Mouse (Mus musculus): ENCODE data around the gene Klhdc10. TPM values are rescaled to one million over a fixed set of nuclear protein-coding genes. Genes with fewer than 3 reads are reported as not detected.

Klhdc10 gene
- polyA plus RNA-seq, 1 experiment from 2014 or later, result 19.0 TPM

DNA sequence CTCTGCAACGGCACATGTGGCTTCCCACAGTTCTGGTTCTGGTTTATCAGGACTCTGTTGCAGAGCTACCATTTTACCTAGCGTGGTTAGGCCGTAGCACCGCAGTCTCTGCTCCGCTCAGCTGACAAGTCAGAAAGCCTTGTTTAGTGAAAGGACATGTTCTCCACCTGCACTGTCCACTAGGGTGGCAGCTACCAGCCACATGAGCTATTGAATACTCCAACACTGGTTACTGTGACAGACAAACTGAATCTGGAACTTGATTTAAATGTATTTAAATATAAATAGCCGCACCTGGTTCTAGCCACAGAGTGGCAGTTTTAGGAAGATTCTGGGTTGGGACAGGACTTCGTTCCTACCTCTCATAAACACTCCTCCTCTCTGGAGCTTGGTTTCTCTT, 55.3 kb downstream of the Klhdc10 start:
- Histone ChIP-seq H3K4me3 (no peak overlapping the region), H3K27me3 (replicated peaks) (no peaks in the 10 kb centered on the region; the same call in 1 of the 2 replicates), H3K4me1 (peaks cover 37% of the 10 kb centered on the region), H3K9ac (no peak overlapping the region), H3K36me3 (peaks cover 41% of the 10 kb centered on the region), H3K27ac (replicated peaks) (no peak overlapping the region), H3K4me2 (no peak overlapping the region), H3K9me3 (no peaks in the 10 kb centered on the region)
- 90% methylated on average over 7 of the region's 7 CpGs for WGBS
- ATAC-seq (ENCODE audit: extremely low read depth, insufficient number of reproducible peaks, low FRiP score, low TSS enrichment), result no peak

DNA sequence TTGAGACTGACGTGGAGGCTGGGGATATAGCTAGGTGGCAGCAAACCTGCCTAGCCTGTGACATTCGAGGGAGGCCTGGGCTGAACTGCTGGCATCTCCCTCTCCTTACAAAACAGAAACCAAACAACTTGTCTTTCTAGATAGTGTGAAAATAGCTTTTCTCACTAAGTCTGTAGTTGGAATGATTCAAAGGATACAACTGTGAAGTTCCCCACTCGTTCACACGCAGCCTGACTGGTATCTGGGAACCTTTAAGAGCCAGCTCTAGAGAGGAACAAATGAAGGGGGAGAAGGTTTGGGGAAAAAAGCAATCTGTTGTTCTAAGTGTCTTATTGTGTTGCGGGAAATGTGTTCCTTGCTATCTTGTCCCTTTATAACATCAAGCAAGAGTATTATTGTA, 57.0 kb downstream of the Klhdc10 start:
- no peak overlapping the region for H3K9ac ChIP-seq
- no peak for ATAC-seq (ENCODE audit: extremely low read depth, insufficient number of reproducible peaks, low FRiP score, low TSS enrichment)
- H3K4me2 ChIP-seq, result no peak overlapping the region; the same call in 1 of the 2 replicates
- H3K27ac ChIP-seq (replicated peaks), result peak overlapping the region; percentile 92
- 72% methylated on average over 5 of the region's 5 CpGs for WGBS
- peaks cover 25% of the 10 kb centered on the region for H3K36me3 ChIP-seq
- no peaks in the 10 kb centered on the region for H3K9me3 ChIP-seq
- peaks cover 53% of the 10 kb centered on the region for H3K4me1 ChIP-seq
- no peaks in the 10 kb centered on the region; the same call in 1 of the 2 replicates for H3K27me3 ChIP-seq (replicated peaks)
- no peak overlapping the region for H3K4me3 ChIP-seq

DNA sequence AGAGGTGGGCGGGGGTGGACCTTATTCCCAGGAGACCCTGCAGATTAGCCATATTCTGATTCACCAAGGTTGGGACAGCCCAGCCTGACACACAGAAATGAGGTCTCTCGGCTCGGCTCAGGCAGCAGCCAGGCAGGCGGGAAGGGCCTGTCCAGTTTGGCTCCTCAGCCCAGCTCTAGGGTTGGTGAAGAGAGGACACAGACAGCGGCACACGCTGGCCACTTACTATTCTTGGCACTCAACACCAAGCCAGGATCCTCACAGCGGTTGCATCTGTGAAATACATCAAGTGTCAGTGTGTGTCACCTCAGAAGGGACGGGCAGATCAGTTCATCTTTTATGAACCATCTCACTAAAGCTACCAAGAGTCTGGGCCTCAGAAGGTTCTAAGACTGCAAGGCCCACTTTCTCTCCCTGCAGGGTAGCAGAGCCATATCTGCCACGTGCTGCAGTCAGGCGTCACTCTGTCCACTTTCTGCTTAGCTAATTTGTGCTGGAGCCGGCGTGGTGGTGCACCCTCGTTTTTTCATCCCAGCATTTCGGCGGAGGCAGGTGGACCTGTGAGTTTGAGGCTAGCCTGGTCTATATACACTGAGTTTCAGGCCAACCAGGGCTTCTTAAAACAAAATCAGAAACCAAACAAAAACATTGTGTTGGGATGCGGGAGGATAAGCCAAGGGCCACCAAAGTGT, 57.5 kb downstream of the Klhdc10 start:
- H3K4me1 ChIP-seq, result peaks cover 53% of the 10 kb centered on the region
- ATAC-seq (ENCODE audit: extremely low read depth, insufficient number of reproducible peaks, low FRiP score, low TSS enrichment), result no peak

DNA sequence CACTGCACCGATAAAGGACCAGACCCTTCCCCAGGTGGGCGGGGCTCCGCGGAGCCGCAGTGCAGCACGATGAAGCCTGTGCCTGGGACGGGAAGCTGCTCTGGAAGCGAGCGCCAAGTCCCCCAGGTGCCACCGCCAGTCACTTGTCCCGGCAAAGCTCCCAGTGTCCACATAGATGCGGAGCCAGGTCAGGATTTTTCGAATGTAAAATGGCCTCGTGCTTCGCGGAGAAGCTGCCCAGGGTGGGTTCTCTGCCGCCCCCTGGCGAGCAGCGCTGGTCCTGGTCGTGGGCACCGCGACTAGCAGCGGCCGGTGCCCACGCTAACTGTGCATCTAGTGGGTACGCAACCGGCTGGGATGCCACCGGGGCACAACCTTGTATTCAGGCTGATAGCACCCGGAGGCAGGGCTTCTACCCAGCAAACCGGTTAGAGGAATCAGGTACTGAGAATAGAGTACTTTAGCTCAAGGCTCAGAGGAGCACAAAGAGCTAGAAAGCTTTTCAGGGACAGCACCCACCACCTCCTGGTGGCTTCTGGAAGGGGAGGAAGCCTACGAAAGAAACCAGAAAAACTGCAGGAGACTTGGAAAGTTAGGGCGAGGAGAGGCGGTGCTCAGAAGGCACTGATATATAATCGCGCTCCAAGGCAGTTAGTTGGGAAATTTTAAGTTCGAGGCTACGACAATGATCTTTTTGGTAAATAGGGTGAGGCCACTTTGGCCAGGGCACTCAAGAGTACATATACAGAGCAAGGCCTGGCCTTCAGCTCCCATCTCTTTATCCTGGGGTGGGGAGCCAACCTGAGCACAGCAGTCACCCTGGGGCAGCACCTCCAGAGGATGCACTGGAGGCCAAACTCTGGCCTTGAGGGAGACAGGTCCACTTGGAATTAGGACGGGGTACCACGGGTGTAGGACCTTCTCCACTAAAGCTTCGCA, 58.4 kb downstream of the Klhdc10 start:
- peaks cover 53% of the 10 kb centered on the region for H3K4me1 ChIP-seq
- H3K27me3 ChIP-seq (replicated peaks), result no peaks in the 10 kb centered on the region; the same call in 1 of the 2 replicates
- peak; percentile 16; the same call in 1 of the 2 replicates for ATAC-seq (ENCODE audit: extremely low read depth, insufficient number of reproducible peaks, low FRiP score, low TSS enrichment)
- H3K4me3 ChIP-seq, result peak overlapping the region; percentile 53
- H3K36me3 ChIP-seq, result peaks cover 13% of the 10 kb centered on the region
- peak overlapping the region; percentile 80 for H3K9ac ChIP-seq
- WGBS, result 8% methylated on average over 40 of the region's 40 CpGs
- H3K4me2 ChIP-seq, result peak overlapping the region; percentile 76
- H3K27ac ChIP-seq (replicated peaks), result peak overlapping the region; percentile 92
- H3K9me3 ChIP-seq, result no peaks in the 10 kb centered on the region

More for the DNA sequence above, 57.5 kb downstream of the Klhdc10 start:
- no peaks in the 10 kb centered on the region; the same call in 1 of the 2 replicates for H3K27me3 ChIP-seq (replicated peaks)
- peak overlapping the region; percentile 80 for H3K9ac ChIP-seq
- no peaks in the 10 kb centered on the region for H3K9me3 ChIP-seq
- WGBS, result 46% methylated on average over 16 of the region's 16 CpGs
- peak overlapping the region; percentile 76 for H3K4me2 ChIP-seq
- H3K27ac ChIP-seq (replicated peaks), result peak overlapping the region; percentile 92
- peaks cover 20% of the 10 kb centered on the region for H3K36me3 ChIP-seq
- H3K4me3 ChIP-seq, result peak overlapping the region; percentile 53

DNA sequence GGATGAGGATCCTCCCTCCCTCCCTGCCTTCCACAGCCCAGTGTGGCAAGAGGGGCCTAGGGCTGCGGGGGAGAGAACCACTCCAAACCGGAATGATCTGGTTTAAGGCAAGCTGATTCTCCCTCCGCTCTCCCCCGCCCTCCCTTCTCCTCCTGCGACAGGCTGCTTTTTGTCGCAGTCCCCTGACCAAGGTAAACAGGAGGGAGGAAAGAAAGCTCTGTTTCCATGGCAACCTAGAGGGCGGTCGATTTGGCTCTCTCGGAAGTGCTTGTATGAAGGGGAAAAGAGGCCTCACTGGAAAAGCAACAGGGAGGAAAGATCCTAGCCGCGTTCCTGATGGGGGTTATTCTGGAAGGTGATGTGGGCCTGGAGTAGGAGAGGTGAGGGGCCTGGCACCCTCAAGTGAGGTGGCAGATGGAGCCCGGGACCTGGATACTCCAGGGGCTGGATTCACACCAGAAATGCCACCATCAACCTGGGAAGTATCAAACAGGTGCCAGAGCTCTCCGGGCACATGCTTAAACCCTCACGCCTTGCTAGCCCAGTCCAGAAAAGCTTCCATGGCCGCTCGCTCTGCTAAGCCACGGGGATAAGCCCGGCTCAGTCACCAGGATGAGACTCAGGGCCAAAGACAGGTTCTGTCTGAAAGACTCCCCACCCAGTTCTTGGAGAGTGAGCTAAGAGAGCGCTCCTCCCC, 59.2 kb downstream of the Klhdc10 start:
- 24% methylated on average over 19 of the region's 19 CpGs for WGBS
- Histone ChIP-seq H3K9me3 (no peaks in the 10 kb centered on the region), H3K4me2 (peak overlapping the region; percentile 76), H3K36me3 (peaks cover 5% of the 10 kb centered on the region), H3K27me3 (replicated peaks) (no peaks in the 10 kb centered on the region; the same call in 1 of the 2 replicates), H3K4me3 (no peak overlapping the region), H3K9ac (peak overlapping the region; percentile 80), H3K27ac (replicated peaks) (peak overlapping the region; percentile 92), H3K4me1 (peaks cover 53% of the 10 kb centered on the region)
- peak; percentile 30 for ATAC-seq (ENCODE audit: extremely low read depth, insufficient number of reproducible peaks, low FRiP score, low TSS enrichment)

DNA sequence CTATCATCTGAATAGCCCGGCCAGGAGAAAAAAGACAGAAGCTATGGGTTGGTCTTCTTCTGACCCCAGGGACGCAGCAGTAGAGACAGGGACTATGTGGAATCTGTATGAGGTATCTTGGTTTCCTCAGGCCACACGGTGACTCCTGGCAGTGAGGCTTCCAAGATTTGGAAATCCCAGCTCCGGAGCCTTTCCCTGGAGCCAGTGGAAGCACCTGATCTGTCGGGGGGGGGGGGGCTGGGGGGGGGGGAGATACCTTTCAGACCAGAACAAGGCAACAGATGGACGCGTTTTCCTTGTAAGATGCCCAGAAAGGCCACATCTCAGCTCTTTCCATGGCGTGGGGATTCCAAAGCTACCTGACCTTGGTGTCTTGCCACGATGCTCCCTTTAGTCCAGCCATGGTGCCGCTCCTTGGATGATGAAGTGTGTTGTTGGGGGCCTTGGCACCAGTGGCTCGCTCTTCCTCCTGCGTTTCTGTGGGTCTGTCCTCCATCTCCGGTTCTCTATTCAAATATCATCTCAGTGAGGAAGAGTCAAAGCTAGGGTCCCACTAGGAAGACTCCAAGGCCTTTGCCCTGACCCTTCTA, 60.2 kb downstream of the Klhdc10 start:
- peaks cover 53% of the 10 kb centered on the region for H3K4me1 ChIP-seq
- H3K27me3 ChIP-seq (replicated peaks), result no peaks in the 10 kb centered on the region; the same call in 1 of the 2 replicates
- 79% methylated on average over 12 of the region's 13 CpGs for WGBS
- no peaks in the 10 kb centered on the region for H3K9me3 ChIP-seq
- no peaks in the 10 kb centered on the region for H3K36me3 ChIP-seq
- no peak for ATAC-seq (ENCODE audit: extremely low read depth, insufficient number of reproducible peaks, low FRiP score, low TSS enrichment)
- peak overlapping the region; percentile 80; the same call in 1 of the 2 replicates for H3K9ac ChIP-seq
- no peak overlapping the region for H3K4me2 ChIP-seq
- H3K4me3 ChIP-seq, result no peak overlapping the region
- H3K27ac ChIP-seq (replicated peaks), result peak overlapping the region; percentile 92

DNA sequence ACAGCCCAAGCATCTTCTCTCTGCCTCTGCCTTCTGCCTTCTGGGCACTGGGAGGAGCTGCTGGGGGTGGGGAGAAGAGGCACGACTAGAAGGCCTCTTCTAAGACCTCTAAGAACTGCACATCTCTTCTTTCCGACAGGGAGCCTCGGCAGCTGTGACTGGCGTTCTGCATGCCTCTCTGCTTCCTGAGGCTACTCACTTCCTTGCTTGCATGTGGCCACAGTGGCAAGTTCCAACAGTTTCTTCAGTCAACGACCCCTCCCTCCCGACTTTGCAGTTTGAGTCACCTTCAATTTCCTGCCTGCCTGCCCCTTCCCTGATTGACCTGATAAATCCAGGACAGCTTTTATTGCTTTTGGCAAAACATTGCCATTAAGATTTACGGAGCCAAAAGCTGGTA, 61.2 kb downstream of the Klhdc10 start:
- H3K9me3 ChIP-seq, result no peaks in the 10 kb centered on the region
- H3K27me3 ChIP-seq (replicated peaks), result no peaks in the 10 kb centered on the region; the same call in 1 of the 2 replicates
- no peak overlapping the region for H3K4me2 ChIP-seq
- peak overlapping the region; percentile 22; the same call in 1 of the 2 replicates for H3K27ac ChIP-seq (replicated peaks)
- H3K36me3 ChIP-seq, result no peaks in the 10 kb centered on the region
- ATAC-seq (ENCODE audit: extremely low read depth, insufficient number of reproducible peaks, low FRiP score, low TSS enrichment), result no peak
- no peak overlapping the region for H3K9ac ChIP-seq
- WGBS, result 22% methylated on average over 7 of the region's 7 CpGs
- peaks cover 51% of the 10 kb centered on the region for H3K4me1 ChIP-seq
- no peak overlapping the region for H3K4me3 ChIP-seq

DNA sequence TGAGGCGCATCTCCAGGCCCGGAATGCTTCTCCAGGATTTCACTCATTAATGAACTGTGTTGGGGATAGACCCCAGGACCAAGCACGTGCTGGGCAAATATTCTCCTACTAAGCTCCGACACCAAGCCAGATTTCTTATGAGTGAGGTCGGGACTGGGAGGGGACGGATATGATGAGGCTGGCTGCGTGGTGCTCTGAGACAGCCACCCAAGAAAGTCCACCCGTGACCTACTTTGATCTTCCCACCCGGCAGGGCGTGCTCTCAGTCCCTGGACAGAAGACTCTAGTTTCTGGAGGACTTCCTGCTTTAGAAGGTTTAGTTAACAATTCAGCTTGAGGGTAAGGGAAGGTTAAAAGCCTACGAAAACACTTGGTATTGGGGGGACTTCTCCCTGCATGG, 63.9 kb downstream of the Klhdc10 start:
- H3K9me3 ChIP-seq, result no peaks in the 10 kb centered on the region
- no peak overlapping the region for H3K4me3 ChIP-seq
- ATAC-seq (ENCODE audit: extremely low read depth, insufficient number of reproducible peaks, low FRiP score, low TSS enrichment), result no peak
- H3K4me2 ChIP-seq, result no peak overlapping the region
- no peak overlapping the region for H3K9ac ChIP-seq
- WGBS, result 82% methylated on average over 11 of the region's 11 CpGs
- H3K27me3 ChIP-seq (replicated peaks), result no peaks in the 10 kb centered on the region; the same call in 1 of the 2 replicates
- peaks cover 39% of the 10 kb centered on the region for H3K4me1 ChIP-seq
- no peaks in the 10 kb centered on the region for H3K36me3 ChIP-seq
- no peak overlapping the region for H3K27ac ChIP-seq (replicated peaks)

DNA sequence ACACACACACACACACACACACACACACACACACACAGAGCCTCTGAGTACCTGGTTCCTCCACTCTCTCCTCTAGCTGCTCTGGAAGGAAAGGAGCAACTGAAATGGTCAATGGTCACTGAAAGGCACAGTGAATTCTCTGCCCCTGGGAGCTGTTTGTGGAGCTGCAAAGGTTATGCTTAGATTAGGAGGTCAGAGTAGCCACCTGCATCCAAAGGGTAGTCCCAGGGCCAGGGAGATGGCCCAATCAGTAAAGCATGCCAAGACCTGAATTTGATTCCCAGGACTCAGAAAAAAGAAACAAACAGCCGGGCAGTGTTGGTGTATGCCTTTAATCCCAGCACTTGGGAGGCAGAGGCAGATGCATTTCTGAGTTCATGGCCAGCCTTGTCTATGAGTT, 66.4 kb downstream of the Klhdc10 start:
- Histone ChIP-seq H3K4me2 (no peak overlapping the region), H3K27me3 (replicated peaks) (no peaks in the 10 kb centered on the region), H3K27ac (replicated peaks) (no peak overlapping the region), H3K9ac (peak overlapping the region; percentile 33; the same call in 1 of the 2 replicates), H3K36me3 (no peaks in the 10 kb centered on the region), H3K4me1 (peaks cover 16% of the 10 kb centered on the region), H3K9me3 (no peaks in the 10 kb centered on the region), H3K4me3 (no peak overlapping the region)
- WGBS, result 74% methylated on average over 1 of the region's 1 CpGs
- no peak for ATAC-seq (ENCODE audit: extremely low read depth, insufficient number of reproducible peaks, low FRiP score, low TSS enrichment)

DNA sequence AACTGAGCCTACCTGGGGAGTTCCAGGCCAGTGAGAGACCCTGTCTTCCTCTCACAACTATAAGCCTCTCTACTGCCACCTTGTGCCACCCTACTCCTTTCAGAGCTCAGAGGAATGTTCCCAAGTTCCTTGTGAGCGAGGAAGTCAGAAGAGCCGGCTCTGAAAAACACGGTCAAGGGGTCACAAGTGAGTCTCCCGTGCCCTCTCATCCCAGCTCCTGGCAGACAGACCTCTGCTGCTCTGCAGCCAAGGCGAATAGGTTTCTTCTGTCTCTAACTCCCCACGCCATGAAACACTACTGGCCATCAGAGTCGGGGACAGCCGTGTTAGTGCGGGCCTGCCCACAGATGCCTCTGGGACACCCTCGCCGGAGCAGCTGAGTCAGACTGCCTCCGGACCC, 67.0 kb downstream of the Klhdc10 start:
- peak overlapping the region; percentile 67; the same call in 1 of the 2 replicates for H3K9ac ChIP-seq
- H3K27me3 ChIP-seq (replicated peaks), result no peaks in the 10 kb centered on the region
- no peaks in the 10 kb centered on the region for H3K36me3 ChIP-seq
- no peaks in the 10 kb centered on the region for H3K9me3 ChIP-seq
- no peak overlapping the region for H3K27ac ChIP-seq (replicated peaks)
- no peak for ATAC-seq (ENCODE audit: extremely low read depth, insufficient number of reproducible peaks, low FRiP score, low TSS enrichment)
- whole genome bisulfite sequencing, result 43% methylated on average over 12 of the region's 12 CpGs
- H3K4me3 ChIP-seq, result peak overlapping the region; percentile 10; the same call in 1 of the 2 replicates
- peaks cover 10% of the 10 kb centered on the region; the same call in 1 of the 2 replicates for H3K4me1 ChIP-seq
- peak overlapping the region; percentile 49 for H3K4me2 ChIP-seq

Data from heart, embryonic 13.5 days (tissue).